Mouse (Mus musculus) megakaryocyte-erythroid progenitor cell, adult 5-6 weeks (primary cell): ENCODE measurements around the gene Ddx54. TPM values are rescaled to one million over a fixed set of nuclear protein-coding genes. Genes with fewer than 3 reads are reported as not detected.

ENCODE experiments used
- ATAC-seq: replicated peaks from 2 replicates; pipeline ENCODE4 v1.8.0; 2016; ENCODE audit warnings: mild to moderate bottlenecking, inconsistent platforms; ENCODE audit not compliant: severe bottlenecking, poor library complexity, low FRiP score, low TSS enrichment
- total RNA-seq, 2 experiments: library from RNA; stranded (forward) in 1 of 2; stranded (reverse) in 1 of 2; fragments of 200-1000, 215-1000 nt in 1 of 2; fragments of >200 nt in 1 of 2; fragmentation: Nextera tagmentation in 1 of 2; gene quantifications; 2 replicates each; pipeline ENCODE4 v1.2.3; 2014 to 2017

Ddx54 gene
- total RNA-seq, 2 experiments from 2014 or later, result 28.3 to 40.6 TPM

DNA sequence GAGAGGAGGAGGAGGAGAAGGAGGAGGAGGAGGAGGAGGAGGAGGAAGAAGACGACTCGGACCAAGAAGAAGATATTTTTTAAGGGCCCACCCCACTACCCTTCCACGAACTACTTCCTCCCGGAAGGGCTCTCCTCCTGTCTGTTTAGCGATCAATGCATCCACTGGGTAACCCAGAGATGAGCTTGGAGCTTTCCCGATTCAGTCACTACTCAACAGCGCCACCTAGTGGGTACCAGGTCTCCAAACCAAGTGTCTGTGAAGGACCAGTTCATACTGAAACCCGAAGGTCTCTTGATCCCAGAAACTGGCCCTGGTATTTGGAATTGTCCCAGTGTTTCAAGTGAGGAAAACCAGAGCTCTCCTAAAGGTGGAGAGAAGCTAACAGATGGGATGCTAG is 6.9 kb upstream of the Ddx54 start:
- ATAC-seq, result peak; percentile 60

DNA sequence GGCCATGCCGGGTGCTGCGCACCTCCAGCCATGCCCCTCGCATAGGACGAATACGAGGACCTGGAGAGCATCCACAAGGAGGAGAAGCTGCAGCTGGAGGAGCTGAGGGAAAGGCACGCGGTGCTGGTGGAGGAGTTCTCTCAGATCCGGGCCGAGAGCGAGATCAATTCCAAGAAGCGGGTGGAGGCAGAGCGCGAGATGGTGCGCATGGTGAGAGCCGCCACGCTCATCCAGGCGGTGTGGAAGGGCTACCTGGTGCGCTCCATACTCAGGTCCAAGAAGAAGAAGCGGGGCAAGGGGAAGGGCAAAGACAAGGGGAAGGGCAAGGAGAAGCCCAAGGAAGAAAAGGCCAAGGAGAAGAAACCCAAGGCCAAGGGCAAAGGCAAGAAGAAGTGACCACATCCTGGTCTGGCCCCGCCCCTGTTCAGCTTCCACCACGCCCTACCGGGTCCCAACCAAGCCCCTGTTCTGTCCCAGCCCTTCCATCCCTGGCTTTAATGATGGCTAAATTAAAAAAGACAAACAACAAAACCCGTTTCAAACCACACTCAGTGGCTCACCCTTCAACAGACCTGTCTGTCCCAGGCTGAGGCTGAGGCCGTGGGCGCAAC is 5.8 kb upstream of the Ddx54 start:
- ATAC-seq, result no peak

DNA sequence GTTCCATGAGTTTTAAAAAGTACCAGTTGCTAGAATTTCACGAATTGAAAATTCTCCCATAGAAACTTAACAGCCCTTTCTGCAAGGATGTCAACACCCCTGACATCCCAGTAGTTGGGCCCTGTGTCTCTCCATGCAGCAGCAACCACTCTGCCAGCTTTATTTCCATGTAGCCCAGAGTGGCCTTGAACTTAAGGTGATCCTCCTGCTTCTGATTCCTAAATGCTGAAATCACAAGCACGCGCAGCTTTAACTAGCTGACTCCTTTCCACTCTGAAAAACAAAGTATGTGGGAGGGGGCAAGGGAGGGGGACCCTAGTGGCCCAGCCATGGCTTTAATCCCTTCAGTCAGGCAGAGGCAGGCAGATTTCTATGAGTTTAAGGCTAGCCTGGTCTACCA is 5.2 kb upstream of the Ddx54 start:
- no peak for ATAC-seq

DNA sequence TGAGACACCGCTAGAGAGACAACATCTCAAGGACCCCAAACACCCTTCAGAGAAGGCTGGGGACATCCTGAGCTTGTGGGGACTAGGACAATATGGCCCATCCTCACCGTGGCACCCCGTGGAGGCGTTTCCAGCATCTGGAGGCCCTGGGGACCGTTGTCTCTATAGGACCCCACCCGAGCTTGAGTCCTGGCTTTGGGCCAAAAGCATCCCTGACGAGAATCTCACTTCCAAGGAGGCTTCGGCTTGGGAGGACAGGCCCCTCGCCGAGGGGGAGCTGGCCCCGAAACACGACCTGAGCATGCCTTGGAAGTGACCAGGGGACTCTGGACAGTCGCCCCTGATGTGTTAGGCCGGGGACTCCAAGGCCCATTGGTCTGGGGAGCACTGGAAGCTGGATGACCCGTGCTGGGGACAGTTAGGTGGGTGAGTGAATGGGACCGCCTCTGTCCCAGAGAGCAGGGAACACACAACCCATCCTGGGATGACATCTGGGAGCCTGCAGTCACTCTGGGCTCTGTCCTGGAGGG is 3.2 kb upstream of the Ddx54 start:
- no peak for ATAC-seq

DNA sequence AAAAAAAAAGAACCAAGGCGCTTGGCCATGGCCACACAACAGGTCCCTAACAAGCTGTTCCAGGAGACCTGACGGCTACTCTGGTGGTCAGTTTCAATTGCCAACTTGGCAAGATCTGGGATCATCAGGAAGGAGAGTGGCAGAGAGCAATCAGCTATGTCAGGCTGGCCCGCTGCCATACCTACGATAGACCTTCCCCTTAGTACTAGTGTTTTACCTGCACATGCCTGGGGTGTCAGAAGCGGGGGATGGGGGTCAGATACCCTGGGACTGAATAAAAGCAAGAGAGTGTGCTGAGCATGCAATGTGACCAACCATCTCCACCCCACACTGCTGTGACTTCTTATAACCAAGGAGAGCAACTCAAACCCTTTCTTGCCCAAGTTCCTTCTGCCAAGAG is 1.6 kb upstream of the Ddx54 start:
- ATAC-seq, result no peak

DNA sequence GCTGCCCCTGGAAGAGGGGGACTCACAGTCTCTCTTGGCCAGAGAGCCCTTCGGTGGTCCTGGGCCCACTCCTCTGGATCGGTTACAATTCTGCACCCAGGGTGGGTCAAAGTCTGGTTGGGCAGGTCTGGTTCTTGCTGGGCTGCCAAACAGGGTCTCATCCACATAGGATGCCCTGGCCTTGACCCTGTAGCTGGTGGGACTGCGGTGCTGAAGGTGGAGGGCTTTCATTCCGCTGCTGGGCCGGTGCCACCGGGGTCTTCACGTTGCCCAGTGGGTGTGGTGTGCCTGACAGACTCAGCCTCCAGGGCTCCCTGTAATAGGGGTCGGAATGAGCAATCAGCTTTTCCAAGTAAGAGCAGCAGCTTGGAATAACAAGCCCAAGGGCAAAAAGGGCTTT is 1.1 kb upstream of the Ddx54 start:
- no peak for ATAC-seq

DNA sequence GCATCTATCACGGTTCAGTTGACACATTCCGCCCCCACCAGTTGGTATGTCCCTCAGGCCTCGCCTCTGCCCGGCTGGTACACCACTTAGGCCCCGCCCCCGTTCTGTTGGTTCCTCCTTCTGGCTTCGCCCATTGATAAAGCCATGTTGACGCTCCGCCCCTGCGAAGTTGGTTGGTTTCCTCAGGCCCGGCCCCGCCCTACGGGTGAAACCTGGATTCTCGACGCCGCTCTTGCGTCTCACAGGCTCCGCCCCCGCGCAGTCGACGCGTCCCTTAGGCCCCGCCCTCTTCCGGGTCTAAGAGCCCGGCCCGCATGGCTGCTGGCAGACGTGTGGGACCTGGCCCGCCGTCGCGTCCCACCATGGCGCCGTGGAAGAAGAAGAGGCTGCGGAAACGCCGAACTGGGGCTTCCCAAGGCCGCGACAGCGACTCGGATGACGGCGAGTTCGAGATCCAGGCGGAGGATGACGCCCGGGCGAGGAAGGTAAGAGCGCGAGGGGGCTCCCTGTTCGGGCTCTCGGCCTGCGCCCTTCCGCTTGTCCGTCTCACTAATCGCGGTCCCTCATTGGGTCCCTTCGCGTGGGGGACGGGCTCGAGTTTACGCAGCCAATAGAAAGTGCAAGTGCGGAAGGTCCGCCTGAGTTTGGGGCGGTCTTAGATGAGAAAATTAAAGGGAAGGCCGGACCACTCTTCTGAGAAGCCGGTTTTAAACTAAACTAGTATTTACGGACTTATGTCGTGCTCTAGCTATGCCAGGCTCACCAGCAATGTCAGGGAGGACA is 474 bp downstream of the Ddx54 start:
- ATAC-seq, result peak; percentile 87

DNA sequence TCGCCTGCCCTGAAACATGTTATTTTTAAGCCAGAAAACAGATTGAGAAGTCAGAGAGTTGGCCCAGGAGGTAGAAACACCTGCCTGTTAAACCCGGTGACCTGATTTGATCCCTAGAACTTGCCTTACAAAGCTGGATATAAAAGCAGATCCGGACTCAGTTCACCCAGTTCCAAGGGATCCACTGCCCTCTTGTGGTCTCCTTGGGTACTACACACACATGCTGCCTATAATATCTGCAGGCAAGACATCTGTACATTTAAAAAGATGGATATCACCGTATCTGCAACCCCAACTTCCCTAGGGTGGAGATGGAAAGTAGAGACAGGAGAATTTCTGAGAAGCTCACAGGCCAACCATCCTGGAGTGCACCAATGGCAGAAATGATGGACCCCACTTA is 3.4 kb downstream of the Ddx54 start:
- no peak for ATAC-seq

DNA sequence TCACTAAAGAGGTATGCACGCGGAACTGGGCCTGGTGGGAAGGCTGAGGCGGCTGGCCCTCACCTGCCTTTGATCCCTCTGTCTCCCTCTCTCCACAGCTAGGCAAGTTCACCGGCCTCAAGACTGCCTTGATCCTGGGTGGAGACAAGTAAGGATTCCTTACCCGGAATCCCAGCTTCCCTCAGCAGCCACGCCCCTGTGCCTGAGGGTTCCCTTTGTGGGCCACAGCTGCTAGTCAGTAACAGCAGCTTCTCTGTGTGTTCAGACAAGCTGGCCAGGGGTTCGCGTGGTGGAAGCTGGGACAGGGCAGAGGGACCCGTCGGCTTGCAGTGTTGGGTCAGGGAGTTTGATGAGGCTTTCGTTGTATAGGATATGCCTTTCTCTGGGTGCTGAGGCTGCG is 6.2 kb downstream of the Ddx54 start:
- ATAC-seq, result no peak

DNA sequence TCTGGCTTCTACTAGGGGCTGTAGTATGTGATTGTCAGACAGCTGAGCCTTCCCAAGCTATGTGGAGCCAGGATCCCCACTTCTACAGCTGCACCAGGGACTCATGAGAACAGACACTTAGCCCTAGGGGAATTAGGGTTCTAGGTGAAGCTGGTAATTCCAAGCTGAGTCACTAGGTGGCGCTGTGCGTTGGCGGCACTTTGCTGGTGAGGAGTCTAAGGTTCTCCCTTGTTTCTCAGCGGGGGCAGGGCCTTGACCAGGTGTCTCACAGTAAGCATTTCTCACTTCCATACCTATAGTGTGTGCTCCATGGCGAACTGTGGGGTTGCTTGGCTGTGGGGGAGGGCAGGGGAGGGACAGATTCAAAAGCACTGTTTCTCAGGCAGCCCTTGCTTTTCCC is 6.7 kb downstream of the Ddx54 start:
- no peak for ATAC-seq

DNA sequence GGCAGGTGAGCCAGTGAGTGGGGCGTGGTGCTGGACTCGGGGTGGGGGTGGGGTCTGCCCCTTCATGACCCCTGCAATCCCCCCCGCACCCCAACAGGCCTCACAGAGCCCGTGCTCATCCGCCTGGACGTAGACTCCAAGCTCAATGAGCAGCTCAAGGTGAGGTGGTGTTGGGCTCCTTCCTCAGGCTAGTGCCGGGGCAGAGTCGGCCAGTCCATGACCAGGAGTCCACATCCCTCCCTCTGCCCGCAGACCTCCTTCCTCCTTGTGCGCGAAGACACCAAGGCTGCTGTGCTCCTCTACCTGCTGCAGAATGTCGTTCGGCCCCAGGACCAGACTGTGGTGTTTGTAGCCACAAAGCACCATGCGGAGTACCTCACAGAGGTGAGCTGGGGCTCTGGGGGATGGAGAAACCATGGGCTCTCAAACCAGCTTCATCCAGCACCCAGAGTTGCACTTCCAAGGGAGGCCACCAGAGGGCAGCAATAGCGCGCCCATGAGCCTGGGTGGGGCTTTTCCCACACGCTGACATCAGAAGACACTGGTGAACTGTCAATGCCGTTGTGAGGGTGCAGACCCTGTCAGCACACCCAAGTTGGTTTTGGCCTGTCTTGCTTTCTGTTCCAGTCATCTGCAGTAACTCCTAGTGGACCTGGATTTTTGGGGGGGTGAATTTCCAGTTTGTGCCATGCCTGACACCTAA is 8.0 kb downstream of the Ddx54 start:
- ATAC-seq, result peak; percentile 46

DNA sequence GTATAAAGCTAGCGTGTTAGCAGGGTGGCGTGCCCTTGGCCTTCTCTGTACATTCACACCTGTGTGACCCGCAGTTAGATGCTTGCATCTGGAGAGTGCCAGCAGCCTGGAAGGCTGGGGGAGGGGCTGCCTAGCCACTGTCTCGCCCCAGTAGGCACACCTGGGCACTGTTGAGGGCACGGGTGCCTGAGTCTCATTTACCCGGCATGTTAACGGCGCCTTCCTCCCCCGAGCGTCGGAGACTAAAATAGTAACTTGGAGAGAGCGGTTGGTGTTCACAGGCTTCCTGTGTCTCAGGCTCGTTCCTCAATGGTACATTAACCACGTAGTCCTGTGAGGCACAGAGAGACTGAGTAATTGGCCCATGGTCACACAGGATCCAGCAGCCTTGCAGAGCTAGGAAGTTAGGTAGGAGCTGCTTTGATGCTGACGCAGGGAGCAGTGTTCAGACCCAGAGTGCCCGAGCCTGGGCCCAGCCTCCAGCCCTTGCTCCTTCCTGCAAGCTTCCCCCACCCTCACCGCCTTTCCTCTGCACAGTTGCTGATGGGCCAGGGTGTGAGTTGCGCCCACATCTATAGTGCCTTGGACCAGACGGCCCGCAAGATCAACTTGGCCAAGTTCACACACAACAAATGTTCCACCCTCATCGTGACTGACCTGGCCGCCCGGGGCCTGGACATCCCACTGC is 8.7 kb downstream of the Ddx54 start:
- no peak for ATAC-seq

DNA sequence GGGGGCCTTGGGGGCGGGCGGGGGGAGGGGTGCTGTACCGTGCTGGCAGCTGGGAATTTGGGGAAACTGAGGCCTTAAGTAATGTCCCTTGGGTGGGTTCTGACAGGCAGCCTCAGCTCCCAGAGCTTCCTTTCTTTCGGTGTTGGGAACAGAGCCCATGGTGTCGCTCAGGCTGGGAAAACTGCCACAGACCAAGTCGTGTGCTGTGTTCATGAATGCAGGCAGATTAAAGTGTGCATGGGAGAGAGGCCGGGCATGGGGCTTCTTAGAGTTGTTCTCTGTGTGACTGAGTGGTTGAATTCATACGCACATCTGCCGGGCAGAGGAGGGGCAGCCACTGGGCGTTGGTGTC is 9.3 kb downstream of the Ddx54 start:
- ATAC-seq, result no peak

DNA sequence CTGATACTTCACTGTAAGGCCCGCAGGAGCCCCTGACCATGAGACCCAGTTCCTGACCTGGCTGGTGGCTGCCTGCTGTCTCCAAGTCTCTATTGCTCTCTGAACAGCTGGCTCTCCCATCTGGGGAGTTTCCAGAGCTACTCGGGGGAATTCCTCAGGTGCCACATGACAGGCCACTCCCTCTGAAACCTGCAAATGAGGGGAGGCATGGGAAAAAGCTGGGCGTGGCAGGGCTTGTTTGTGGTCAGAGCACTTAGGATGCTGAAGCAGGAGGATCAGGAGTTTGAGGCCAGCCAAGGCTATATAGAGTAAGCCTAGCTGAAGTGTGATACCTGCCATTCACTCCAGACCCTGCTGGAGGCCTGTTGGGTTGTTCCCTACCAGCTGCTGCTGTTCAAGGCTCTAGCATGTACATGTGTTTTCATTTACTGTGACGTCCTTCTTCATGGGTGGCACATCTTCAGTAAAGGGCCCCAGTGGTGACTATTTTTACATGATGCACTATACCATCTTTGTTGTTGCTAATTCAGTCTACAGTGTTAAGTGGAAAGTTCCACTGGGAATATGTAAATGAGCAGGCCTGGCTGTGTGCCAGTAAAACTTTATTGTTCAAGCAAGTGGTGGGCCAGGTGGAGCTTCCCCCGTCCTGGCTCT is 9.8 kb downstream of the Ddx54 start:
- no peak for ATAC-seq

DNA sequence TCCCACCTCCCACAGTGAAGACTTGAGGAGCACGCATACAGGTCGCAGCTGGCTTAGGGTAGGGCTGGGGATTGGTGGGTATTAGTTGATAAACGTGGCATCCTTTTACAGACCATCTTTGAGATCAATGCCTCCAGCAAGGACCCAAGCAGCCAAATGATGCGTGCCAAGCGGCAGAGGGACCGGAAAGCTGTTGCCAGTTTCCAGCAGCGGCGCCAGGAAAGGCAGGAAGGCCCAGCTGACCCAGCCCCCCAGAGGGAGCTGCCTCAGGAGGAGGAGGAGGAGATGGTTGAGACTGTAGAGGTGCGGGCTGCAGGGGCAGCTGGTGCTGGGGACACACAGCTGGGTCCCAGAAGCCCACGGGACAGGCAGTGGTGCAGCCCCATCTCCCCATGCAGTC is 11.9 kb downstream of the Ddx54 start:
- no peak for ATAC-seq

DNA sequence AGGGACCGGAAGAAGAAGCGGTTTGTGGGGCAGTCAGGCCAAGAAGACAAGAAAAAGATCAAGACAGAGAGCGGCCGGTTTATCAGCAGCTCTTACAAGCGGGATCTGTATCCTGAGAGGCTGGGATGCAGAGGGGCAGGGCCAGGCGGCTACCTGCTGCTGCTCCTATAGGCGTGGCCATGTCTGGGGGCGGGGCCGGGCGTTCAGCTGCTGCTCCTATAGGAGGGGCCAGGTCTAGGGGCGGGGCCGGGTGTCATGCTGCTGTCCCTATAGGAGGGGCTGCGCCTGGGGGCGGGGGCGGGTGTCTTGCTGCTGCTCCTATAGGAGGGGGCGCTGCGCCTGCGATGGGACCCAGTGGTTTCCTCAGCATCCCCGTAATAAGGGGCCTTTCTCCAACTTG is 13.9 kb downstream of the Ddx54 start:
- ATAC-seq, result peak; percentile 37; the same call in 1 of the 2 replicates

DNA sequence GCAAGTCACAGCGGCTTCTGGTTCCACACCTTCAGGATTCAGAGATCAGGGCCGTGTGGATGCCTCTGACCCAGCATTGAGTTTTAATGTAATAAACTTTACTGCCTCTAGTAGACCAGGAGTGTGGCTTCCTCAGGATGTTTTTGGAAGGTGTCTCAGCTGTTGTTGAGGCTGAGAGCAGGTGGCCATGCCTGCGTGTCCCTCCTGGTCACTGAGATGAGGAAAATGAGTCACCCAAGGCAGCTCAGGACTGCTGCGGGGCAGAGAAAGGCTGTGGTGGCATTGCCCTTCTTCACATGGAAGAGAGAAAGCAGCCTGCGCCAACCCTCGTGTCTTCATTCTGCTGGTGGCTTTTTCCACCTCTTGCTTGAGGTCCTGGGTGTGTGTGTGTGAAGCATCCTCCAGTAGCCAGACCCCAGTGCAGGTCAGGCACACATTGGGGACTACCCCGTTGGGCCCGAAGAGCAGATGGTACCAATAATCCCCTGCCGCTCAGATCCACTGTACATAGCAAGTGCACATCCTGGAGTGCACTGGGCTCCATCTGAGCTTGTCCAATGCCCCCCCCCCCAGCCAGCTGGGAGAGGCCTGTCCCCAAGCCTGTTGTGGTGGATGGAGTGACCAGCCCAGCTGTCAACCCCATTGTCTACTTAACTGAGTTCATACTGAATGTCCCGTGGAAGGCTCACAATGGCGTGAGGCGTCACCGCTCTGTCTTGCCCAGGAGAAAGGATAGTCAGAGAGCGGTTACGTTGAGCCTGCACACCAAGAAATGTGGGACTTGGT is 15.2 kb downstream of the Ddx54 start:
- no peak for ATAC-seq

DNA sequence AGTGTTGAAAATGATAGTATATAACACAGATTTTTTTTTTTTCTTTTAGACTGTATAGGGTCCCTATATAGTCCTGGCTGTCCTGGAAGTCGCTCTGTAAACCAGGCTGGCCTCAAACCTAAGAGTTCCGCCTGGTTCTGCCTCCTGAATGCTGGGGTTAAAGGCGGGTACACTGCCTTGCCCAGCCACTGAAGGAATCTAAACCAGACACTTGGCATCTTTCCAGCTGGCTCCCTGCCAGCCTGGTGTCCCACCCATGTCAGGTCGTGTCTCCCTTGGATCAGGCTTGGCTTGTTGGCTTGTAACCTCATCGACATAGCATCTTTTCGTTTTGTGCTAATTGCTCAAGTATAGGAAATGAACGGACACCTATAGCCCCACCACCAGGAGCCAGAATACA is 16.1 kb downstream of the Ddx54 start:
- ATAC-seq, result peak; percentile 19; the same call in 1 of the 2 replicates

DNA sequence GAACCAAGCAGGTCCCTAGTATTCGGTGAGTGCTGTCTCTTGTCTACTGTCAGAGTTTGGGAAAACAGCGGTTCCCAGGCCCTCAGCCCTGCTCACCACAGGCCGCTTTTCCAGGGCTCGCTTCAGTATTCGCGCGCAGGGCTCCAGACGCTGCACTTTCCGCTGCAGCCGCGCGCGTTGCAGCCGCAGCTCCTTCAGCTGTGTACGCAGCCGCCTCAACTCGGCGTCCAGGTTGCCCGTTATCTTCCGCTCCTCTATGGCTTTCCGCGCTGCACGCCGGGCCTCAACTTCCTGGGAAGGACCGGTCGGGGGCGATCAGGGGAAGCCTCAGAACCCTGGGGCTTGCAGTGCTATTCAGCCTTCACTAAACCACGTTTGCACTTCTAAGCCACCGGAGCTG is 18.6 kb downstream of the Ddx54 start:
- no peak for ATAC-seq
